Comparison of ENCODE assay signal across 10 mouse cellular contexts in the genomic region with DNA sequence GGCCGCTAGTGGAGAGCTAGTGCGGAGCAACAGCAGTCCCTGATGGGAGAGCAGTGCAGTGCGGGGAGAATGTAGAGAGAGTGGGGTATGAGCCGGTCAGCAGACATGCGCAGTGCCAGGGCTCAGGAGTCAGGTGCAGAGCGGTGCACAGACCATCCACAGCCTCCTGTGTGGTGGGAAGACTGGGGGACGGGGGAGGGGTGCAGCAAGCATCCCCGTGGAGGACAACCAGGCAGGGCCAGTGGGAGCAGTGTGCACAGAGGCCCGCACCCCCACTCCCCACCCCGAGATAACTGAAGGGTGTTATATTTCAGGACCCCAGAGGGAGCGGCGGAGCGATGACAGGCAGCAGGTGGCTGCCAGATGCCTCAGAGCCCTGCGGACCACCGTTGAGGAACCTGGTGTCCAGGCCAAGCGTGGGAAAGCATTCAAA. TPM values are rescaled to one million over a fixed set of nuclear protein-coding genes. Genes with fewer than 3 reads are reported as not detected.
DNase-seq lines count a peak whose midpoint lies in the region; ATAC-seq and TF ChIP-seq lines count a peak whose summit lies in the region.
"Had no signal": no experiment of that assay in that cellular context is flagged by ENCODE, and none has a peak within 500 bp of the region (broad histone marks: within the 10 kb centered on the region; RNA-seq: fewer than 3 reads in every experiment).

No protein-coding gene starts in this region.

- ATAC-seq in kidney, embryonic 16.5 days (ENCODE audit: low FRiP score, low TSS enrichment): peak; percentile 75
- ATAC-seq in embryonic facial prominence, embryonic 14.5 days (ENCODE audit: low read depth): peak; percentile 51
- no peak for ATAC-seq in midbrain, postnatal 0 days (ENCODE audit: low FRiP score)

- H3K36me3 ChIP-seq in kidney, embryonic 16.5 days (ENCODE audit: insufficient read depth, low read length): no peaks in the 10 kb centered on the region
- H3K36me3 ChIP-seq in embryonic facial prominence, embryonic 14.5 days (ENCODE audit: control insufficient read depth, insufficient read depth, low read length): no peaks in the 10 kb centered on the region
- no peaks in the 10 kb centered on the region for H3K36me3 ChIP-seq in midbrain, postnatal 0 days (ENCODE audit: insufficient read depth, low read length)

- DNase-seq in cerebellum, postnatal 10 days: peak; percentile 32 to 34
- DNase-seq in cerebellum, adult 2 months: no peak
- no peak for DNase-seq in kidney, adult 11 months
- DNase-seq in embryonic facial prominence, embryonic 14.5 days (ENCODE audit: low spot score): peak; percentile 65
- DNase-seq in midbrain, postnatal 0 days (ENCODE audit: low spot score): no peak
- DNase-seq in adrenal gland, postnatal 36 days: no peak
- no peak for DNase-seq in MN1 (ENCODE audit: low spot score)
- DNase-seq: kidney, postnatal 14 days; lung, adult 18-20 months had no signal

- no peak for TF ChIP-seq CTCF in cerebellum, adult 2 months (IDR thresholded peaks at IDR 0.05; ENCODE audit: borderline replicate concordance, insufficient read depth, low read depth, low read length)
- TF ChIP-seq CTCF in midbrain, postnatal 0 days (IDR thresholded peaks at IDR 0.05): 0 out of 2 replicates have a peak, but pooled peaks have one; percentile 7

- 9% methylated on average over 16 of the region's 16 CpGs for WGBS in cerebellum, adult 2 months
- WGBS in kidney, embryonic 16.5 days: 18% methylated on average over 16 of the region's 16 CpGs
- 11% methylated on average over 16 of the region's 16 CpGs for WGBS in embryonic facial prominence, embryonic 14.5 days
- 39% methylated on average over 16 of the region's 16 CpGs for whole genome bisulfite sequencing in midbrain, postnatal 0 days

- no peak overlapping the region for H3K27ac ChIP-seq in cerebellum, adult 2 months (ENCODE audit: insufficient read depth, low read length)
- H3K27ac ChIP-seq in kidney, embryonic 16.5 days (ENCODE audit: low read length): no peak overlapping the region
- H3K27ac ChIP-seq in embryonic facial prominence, embryonic 14.5 days (replicated peaks; ENCODE audit: low read depth, low read length): no peak overlapping the region
- no peak overlapping the region for H3K27ac ChIP-seq in midbrain, postnatal 0 days (ENCODE audit: low read depth, low read length)

- H3K27me3 ChIP-seq in cerebellum, adult 2 months (ENCODE audit: control insufficient read depth, insufficient read depth, low read length): no peaks in the 10 kb centered on the region
- H3K27me3 ChIP-seq in kidney, embryonic 16.5 days (ENCODE audit: insufficient read depth, low read length): peaks cover 11% of the 10 kb centered on the region; the same call in 1 of the 2 replicates
- peaks cover 5% of the 10 kb centered on the region for H3K27me3 ChIP-seq in embryonic facial prominence, embryonic 14.5 days (replicated peaks; ENCODE audit: control insufficient read depth, insufficient read depth, low read length)
- H3K27me3 ChIP-seq in midbrain, postnatal 0 days (ENCODE audit: insufficient read depth, low read length): 0 out of 2 replicates have a peak, but pooled peaks cover 4% of the 10 kb centered on the region

- no peak overlapping the region for H3K4me3 ChIP-seq in cerebellum, adult 2 months (replicated peaks; ENCODE audit: insufficient read depth, low read depth, low read length)
- no peak overlapping the region for H3K4me3 ChIP-seq in kidney, embryonic 16.5 days (ENCODE audit: low read length)
- H3K4me3 ChIP-seq in embryonic facial prominence, embryonic 14.5 days (ENCODE audit: low read depth, low read length): no peak overlapping the region
- no peak overlapping the region for H3K4me3 ChIP-seq in midbrain, postnatal 0 days (ENCODE audit: low read depth, low read length)

- no peak overlapping the region for H3K9ac ChIP-seq in kidney, embryonic 16.5 days (replicated peaks; ENCODE audit: low read length)
- no peak overlapping the region for H3K9ac ChIP-seq in embryonic facial prominence, embryonic 14.5 days (ENCODE audit: low read depth, low read length)
- no peak overlapping the region for H3K9ac ChIP-seq in midbrain, postnatal 0 days (replicated peaks; ENCODE audit: low read length, poor library complexity, severe bottlenecking)

- no peaks in the 10 kb centered on the region for H3K9me3 ChIP-seq in kidney, embryonic 16.5 days (ENCODE audit: low read length)
- H3K9me3 ChIP-seq in embryonic facial prominence, embryonic 14.5 days (ENCODE audit: control insufficient read depth, low read length): no peaks in the 10 kb centered on the region
- H3K9me3 ChIP-seq in midbrain, postnatal 0 days (ENCODE audit: low read length): no peaks in the 10 kb centered on the region

- TF ChIP-seq POLR2A in cerebellum, adult 2 months (IDR thresholded peaks at IDR 0.05; ENCODE audit: borderline replicate concordance, insufficient read depth, low read length): no peak

- peak overlapping the region; percentile 38 for H3K4me2 ChIP-seq in kidney, embryonic 16.5 days (replicated peaks; ENCODE audit: low read depth, low read length)
- H3K4me2 ChIP-seq in embryonic facial prominence, embryonic 14.5 days (ENCODE audit: low read depth, low read length): peak overlapping the region; percentile 24; the same call in 1 of the 2 replicates
- no peak overlapping the region for H3K4me2 ChIP-seq in midbrain, postnatal 0 days (ENCODE audit: low read depth, low read length, poor library complexity, severe bottlenecking)

- no peaks in the 10 kb centered on the region for H3K4me1 ChIP-seq in cerebellum, adult 2 months (ENCODE audit: control insufficient read depth, insufficient read depth, low read length)
- peaks cover 11% of the 10 kb centered on the region for H3K4me1 ChIP-seq in kidney, embryonic 16.5 days (ENCODE audit: insufficient read depth, low read length)
- H3K4me1 ChIP-seq in embryonic facial prominence, embryonic 14.5 days (ENCODE audit: control insufficient read depth, insufficient read depth, low read length): peaks cover 4% of the 10 kb centered on the region; the same call in 1 of the 2 replicates
- H3K4me1 ChIP-seq in midbrain, postnatal 0 days (ENCODE audit: insufficient read depth, low read length): no peaks in the 10 kb centered on the region

RNA-seq across cellular contexts. Expression of a gene that starts 31.9 kb away (rescaled TPM):
- polyA plus RNA-seq in cerebellum, adult 2 months (2012; rRNA removed): 24.5 and 25.0 TPM in 2 replicates
- polyA plus RNA-seq in kidney, embryonic 16.5 days (2015; fragmentation: Nextera tagmentation; extraction: Ambion mirVana): 56.7 and 60.0 TPM in 2 replicates
- polyA plus RNA-seq in embryonic facial prominence, embryonic 14.5 days (2014; fragmentation: Nextera tagmentation; extraction: Ambion mirVana): 49.4 and 49.7 TPM in 2 replicates
- total RNA-seq in midbrain, postnatal 0 days (2014; rRNA removed): 36.8 and 42.7 TPM in 2 replicates
- 54.3 and 59.1 TPM in 2 replicates for polyA plus RNA-seq in midbrain, postnatal 0 days (2015; fragmentation: Nextera tagmentation; extraction: Ambion mirVana)
- total RNA-seq in adrenal gland, postnatal 36 days (2021): 10 to 100 TPM; 57.2 to 65.2 TPM

Comparison
In these comparisons a context has a peak if more than half of its experiments do, and no peak if none do; other contexts are left out.
1. DNase-seq: peak in cerebellum, postnatal 10 days (2 of 2) and embryonic facial prominence, embryonic 14.5 days (single experiment); none in cerebellum, adult 2 months (0 of 2), kidney, adult 11 months (single experiment), midbrain, postnatal 0 days (single experiment), adrenal gland, postnatal 36 days (0 of 2) and MN1 (single experiment).